Mouse (Mus musculus) liver, adult 2 months (tissue): ENCODE data around the gene Mypn. TPM values are rescaled to one million over a fixed set of nuclear protein-coding genes. Genes with fewer than 3 reads are reported as not detected.

ENCODE experiments used
- DNase-seq: peaks from one replicate; pipeline ENCODE4 v3.0.0-alpha.2; 2011; ENCODE audit warnings: low read depth, low spot score; ENCODE audit errors: extremely low read depth
- H3K27ac ChIP-seq: fragments of 200-500 bp; replicated peaks from 2 replicates; pipeline ENCODE4 v1.5.1; 2012; ENCODE audit warnings: low read depth, mild to moderate bottlenecking, control low read depth, inconsistent platforms, low read length; ENCODE audit not compliant: insufficient read depth
- H3K27me3 ChIP-seq: fragments of 200-500 bp; 2 replicates; pipeline ENCODE4 v1.6.1; 2012; ENCODE audit warnings: mild to moderate bottlenecking, moderate library complexity, low read length, inconsistent platforms; ENCODE audit not compliant: control insufficient read depth, insufficient read depth
- H3K36me3 ChIP-seq: fragments of 200-500 bp; 2 replicates; pipeline ENCODE4 v1.6.1; 2012; ENCODE audit warnings: low read length, inconsistent platforms; ENCODE audit not compliant: control insufficient read depth, insufficient read depth
- H3K4me1 ChIP-seq: fragments of 200-500 bp; 2 replicates; pipeline ENCODE4 v1.6.1; 2011; ENCODE audit warnings: low read length; ENCODE audit not compliant: control insufficient read depth, insufficient read depth
- H3K4me3 ChIP-seq: fragments of 200-500 bp; 2 replicates; pipeline ENCODE4 v1.5.1; 2011; ENCODE audit warnings: low read depth, mild to moderate bottlenecking, control low read depth, low read length, moderate library complexity; ENCODE audit not compliant: insufficient read depth
- H3K79me2 ChIP-seq: fragments of 200-500 bp; 2 replicates; pipeline ENCODE4 v1.6.1; 2012; ENCODE audit warnings: inconsistent platforms, mild to moderate bottlenecking, low read length, moderate library complexity; ENCODE audit not compliant: control insufficient read depth, insufficient read depth
- H3K9ac ChIP-seq: fragments of 200-500 bp; 2 replicates; pipeline ENCODE4 v1.6.1; 2012; ENCODE audit warnings: low read depth, mild to moderate bottlenecking, control low read depth, inconsistent platforms, low read length
- CTCF ChIP-seq: fragments of 200-500 bp; IDR thresholded peaks from 2 replicates; pipeline ENCODE4 v1.5.1; 2011; ENCODE audit warnings: low read depth, low read length, control low read depth
- POLR2A ChIP-seq: fragments of 200-500 bp; IDR thresholded peaks from 2 replicates; pipeline ENCODE4 v1.6.1; 2011; ENCODE audit warnings: low read length, control low read depth; ENCODE audit not compliant: insufficient read depth; ENCODE audit errors: extremely low read depth
- WGBS: fragments of 180-500 bp; shearing (Covaris S2); methylation state at CpG from one replicate; pipeline ENCODE4 v1.1.7; 2018; 5-methylcytosine and 5-hydroxymethylcytosine counted together
- polyA plus RNA-seq: library from polyadenylated mRNA; depleted of rRNA; stranded (reverse); fragments of >200 nt; gene quantifications from 2 replicates; pipeline ENCODE4 v1.2.3, GENCODE M21; 2012
- total RNA-seq: library from RNA; depleted of rRNA; stranded (reverse); fragments of >200 nt; gene quantifications from 2 replicates; pipeline ENCODE4 v1.2.3, GENCODE M21; 2014

Gene Mypn
- total and polyA plus RNA-seq, 2 experiments: under 0.01 TPM; not detected in 1

DNA sequence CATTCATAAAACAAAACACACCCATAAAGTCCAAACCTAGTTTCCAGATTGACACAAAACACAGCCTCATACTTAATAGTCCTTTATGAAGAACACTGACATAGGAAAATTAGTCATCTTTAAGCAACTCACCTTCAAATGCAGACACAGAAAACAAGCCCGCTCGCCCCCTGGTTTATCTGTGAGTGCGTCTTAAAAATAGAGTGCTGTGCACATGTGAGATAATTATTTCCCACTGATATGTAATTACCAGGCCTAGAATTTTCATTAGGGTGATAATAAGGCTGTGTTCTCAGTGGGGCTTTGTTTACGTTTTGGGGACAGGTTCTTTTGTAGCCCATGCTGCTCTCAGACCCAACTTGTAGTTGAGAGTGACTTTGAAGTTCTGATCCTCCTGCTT is 4.7 kb downstream of the Mypn start:
- WGBS: 95% methylated on average over 4 of the region's 4 CpGs
- no peak for TF ChIP-seq POLR2A
- TF ChIP-seq CTCF: no peak

DNA sequence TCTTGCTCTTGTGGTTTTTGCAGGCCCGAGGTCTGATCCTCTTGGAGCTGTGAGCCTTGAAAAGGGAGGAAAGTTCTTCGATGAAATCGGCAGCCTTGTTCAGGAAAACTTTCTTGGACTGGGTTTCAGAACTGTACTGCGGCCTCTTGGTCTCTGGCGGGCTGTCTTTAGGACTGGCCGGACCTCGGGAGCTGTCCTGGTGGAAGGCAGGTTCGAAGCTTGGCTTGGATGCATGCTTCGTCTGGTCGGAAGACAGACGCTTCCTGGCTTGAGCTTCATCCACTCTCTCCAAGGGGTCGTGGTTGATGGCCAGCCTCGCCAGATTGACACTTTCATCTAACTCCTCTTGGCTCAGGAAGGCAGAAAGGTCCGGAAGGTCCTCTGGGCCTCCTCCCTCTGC is 11.0 kb downstream of the Mypn start:
- Histone ChIP-seq H3K4me3 (no peak overlapping the region), H3K27me3 (no peaks in the 10 kb centered on the region), H3K27ac (no peak overlapping the region), H3K79me2 (no peaks in the 10 kb centered on the region), H3K36me3 (no peaks in the 10 kb centered on the region), H3K9ac (no peak overlapping the region), H3K4me1 (no peaks in the 10 kb centered on the region)
- DNase-seq: no peak
- 93% methylated on average over 14 of the region's 14 CpGs for WGBS
- TF ChIP-seq POLR2A (no peak), CTCF (no peak)

More for the DNA sequence above, 4.7 kb downstream of the Mypn start:
- H3K4me1 ChIP-seq: no peaks in the 10 kb centered on the region
- no peaks in the 10 kb centered on the region for H3K36me3 ChIP-seq
- no peak for DNase-seq
- no peak overlapping the region for H3K4me3 ChIP-seq
- H3K27me3 ChIP-seq: no peaks in the 10 kb centered on the region
- H3K79me2 ChIP-seq: no peaks in the 10 kb centered on the region
- no peak overlapping the region for H3K27ac ChIP-seq
- no peak overlapping the region for H3K9ac ChIP-seq

DNA sequence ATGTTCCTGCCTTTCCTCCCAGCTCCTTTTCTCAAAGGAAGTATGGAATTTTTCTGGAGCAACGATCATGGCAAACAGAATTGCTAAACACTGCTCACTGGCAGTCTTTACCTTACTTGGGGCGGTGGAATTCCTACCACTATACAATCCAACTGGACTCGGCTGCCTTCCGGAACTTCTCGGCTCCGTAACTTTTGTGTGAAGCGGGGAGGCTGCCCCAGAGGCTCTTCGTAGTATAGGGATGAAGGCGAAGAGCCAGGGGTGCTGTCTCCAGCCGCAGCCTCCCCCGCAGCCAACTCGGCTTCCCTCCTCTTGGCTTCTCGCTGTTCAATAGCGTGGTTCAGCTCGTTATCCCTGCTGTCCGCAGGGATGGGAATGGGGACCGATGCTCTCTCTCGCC is 11.5 kb downstream of the Mypn start:
- H3K36me3 ChIP-seq: no peaks in the 10 kb centered on the region
- TF ChIP-seq POLR2A (no peak), CTCF (no peak)
- 84% methylated on average over 18 of the region's 18 CpGs for WGBS
- DNase-seq: no peak
- H3K9ac ChIP-seq: no peak overlapping the region
- no peak overlapping the region for H3K4me3 ChIP-seq
- H3K27ac ChIP-seq: no peak overlapping the region
- no peaks in the 10 kb centered on the region for H3K27me3 ChIP-seq
- H3K79me2 ChIP-seq: no peaks in the 10 kb centered on the region
- no peaks in the 10 kb centered on the region for H3K4me1 ChIP-seq

DNA sequence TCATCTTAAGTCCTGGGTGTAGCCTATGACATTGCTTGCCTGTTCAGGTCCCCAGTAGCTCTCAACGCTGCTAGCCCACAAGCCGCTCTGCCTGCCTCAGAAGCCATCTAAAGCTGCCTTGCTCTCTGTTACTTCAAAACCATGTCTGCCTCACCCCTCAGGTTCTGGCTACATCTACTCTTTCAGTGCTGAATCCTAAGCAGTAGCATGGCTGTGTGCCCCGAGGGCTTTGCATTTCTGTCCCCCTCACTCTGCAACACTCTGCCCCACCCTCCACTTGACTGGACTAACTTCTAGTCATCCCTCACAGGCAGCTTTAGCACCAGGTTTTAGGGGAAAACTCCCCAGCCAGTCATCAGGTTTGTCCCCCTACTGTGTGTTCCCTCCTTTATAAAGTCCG is 19.3 kb downstream of the Mypn start:
- no peak overlapping the region for H3K27ac ChIP-seq
- H3K27me3 ChIP-seq: no peaks in the 10 kb centered on the region
- no peaks in the 10 kb centered on the region for H3K4me1 ChIP-seq
- no peak overlapping the region for H3K4me3 ChIP-seq
- no peak for DNase-seq
- 85% methylated on average over 4 of the region's 4 CpGs for WGBS
- TF ChIP-seq POLR2A (no peak), CTCF (no peak)
- no peaks in the 10 kb centered on the region for H3K79me2 ChIP-seq
- H3K9ac ChIP-seq: no peak overlapping the region
- H3K36me3 ChIP-seq: no peaks in the 10 kb centered on the region

DNA sequence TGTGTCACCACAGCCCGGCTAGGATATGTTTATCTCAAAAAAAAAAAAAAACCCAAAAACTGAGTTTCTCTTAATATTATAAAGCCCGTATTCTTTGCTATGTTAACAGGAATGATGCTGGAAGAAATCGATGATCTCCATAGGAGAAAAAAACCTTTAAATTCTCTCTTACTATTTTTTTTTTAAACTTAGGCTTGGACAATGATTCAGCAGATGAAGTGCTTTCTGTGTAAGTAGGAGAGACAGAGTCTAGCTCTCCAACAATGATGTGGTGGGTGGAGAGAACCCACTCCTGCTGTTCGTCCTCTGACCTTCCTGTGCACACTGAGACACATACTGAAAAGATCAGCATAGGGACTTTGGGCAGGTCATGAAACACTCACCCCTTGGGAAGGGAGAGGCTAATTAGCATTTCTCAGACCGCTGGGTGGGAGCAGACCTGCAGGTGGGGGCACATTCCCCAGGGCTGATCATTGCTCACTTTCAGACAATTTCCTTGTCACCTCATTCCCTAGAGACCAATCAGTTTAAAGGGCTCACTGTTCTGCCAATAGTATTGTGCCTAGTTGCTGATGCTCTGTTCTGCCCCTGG is 21.5 kb downstream of the Mypn start:
- H3K9ac ChIP-seq: no peak overlapping the region
- TF ChIP-seq POLR2A (no peak), CTCF (no peak)
- DNase-seq: no peak
- no peaks in the 10 kb centered on the region for H3K36me3 ChIP-seq
- H3K4me3 ChIP-seq: no peak overlapping the region
- H3K79me2 ChIP-seq: no peaks in the 10 kb centered on the region
- no peaks in the 10 kb centered on the region for H3K4me1 ChIP-seq
- H3K27ac ChIP-seq: no peak overlapping the region
- WGBS: 84% methylated on average over 5 of the region's 5 CpGs
- H3K27me3 ChIP-seq: no peaks in the 10 kb centered on the region

DNA sequence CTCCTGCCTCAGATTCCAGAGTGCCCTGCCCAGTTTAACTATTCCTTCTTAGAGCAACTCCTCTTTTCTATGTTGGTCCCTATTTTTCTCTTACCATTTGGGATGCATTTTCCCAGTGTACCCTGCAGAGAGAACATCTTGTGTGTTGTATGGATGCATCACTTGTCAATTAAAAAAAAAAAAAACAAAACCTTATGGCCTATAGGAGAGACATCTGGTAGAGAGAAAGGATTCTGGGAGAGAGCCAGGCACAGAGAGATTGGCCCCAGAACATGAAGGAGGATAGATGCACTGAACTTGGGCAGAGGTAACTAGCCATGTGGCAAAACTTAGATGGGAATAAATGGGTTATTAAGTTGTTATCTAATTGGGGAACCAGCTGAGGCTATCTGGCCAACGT is 22.6 kb downstream of the Mypn start:
- H3K79me2 ChIP-seq: no peaks in the 10 kb centered on the region
- no peaks in the 10 kb centered on the region for H3K36me3 ChIP-seq
- WGBS: 83% methylated on average over 1 of the region's 1 CpGs
- no peak overlapping the region for H3K4me3 ChIP-seq
- H3K27ac ChIP-seq: no peak overlapping the region
- no peaks in the 10 kb centered on the region for H3K4me1 ChIP-seq
- DNase-seq: no peak
- no peak for TF ChIP-seq CTCF
- TF ChIP-seq POLR2A: no peak
- H3K9ac ChIP-seq: no peak overlapping the region
- no peaks in the 10 kb centered on the region for H3K27me3 ChIP-seq
